Mouse (Mus musculus): ENCODE results near the gene Gm11172. TPM values are rescaled to one million over a fixed set of nuclear protein-coding genes. Genes with fewer than 3 reads are reported as not detected.

Gene Gm11172
- polyA plus RNA-seq, 1 experiment: not detected

DNA sequence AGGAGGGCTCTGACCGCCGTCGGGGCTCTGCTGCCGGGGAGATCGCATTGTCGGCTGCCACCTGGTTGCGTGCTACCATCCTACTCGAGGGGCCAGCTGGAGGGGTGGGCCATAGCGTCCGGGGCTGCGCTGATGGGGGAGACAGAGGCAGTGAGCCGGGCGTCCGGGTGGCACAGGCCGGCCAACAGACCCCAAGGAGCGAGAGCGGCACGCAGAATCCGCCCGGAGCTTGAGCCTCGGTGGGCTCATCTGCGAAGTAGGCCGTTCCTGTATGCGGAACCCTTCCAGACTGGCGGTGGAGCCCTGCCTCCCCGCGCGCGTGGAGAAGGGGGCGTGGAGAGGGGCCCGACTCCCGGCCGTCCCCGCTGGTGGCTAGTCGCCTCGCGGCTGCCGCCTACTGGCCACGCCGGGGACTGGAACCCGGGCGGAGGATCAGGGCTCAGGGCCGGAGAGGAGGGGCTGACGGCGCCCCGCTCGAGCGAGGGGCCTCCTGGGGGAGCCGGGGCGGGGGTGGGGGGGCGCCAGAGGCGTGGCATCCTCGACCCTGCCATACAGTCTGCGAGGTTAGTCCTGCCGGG is 27.8 kb upstream of the Gm11172 start:
- Histone ChIP-seq H3K4me1 (ENCODE audit: control insufficient read depth, insufficient read depth, low read length) (peaks cover 2% of the 10 kb centered on the region), H3K4me3 (replicated peaks; ENCODE audit: extremely low read depth, low read depth, low read length) (peak overlapping the region; percentile 96)
- DNase-seq: peak; percentile 91
- WGBS: under 1% methylated on average over 54 of the region's 55 CpGs
- peak; percentile 48; the same call in 1 of the 2 replicates for TF ChIP-seq CTCF (IDR thresholded peaks at IDR 0.05; ENCODE audit: insufficient read depth, low read length)
- TF ChIP-seq POLR2A (IDR thresholded peaks at IDR 0.05; ENCODE audit: borderline replicate concordance, extremely low read depth, low read depth, low read length): peak; percentile 44; the same call in 1 of the 2 replicates

DNA sequence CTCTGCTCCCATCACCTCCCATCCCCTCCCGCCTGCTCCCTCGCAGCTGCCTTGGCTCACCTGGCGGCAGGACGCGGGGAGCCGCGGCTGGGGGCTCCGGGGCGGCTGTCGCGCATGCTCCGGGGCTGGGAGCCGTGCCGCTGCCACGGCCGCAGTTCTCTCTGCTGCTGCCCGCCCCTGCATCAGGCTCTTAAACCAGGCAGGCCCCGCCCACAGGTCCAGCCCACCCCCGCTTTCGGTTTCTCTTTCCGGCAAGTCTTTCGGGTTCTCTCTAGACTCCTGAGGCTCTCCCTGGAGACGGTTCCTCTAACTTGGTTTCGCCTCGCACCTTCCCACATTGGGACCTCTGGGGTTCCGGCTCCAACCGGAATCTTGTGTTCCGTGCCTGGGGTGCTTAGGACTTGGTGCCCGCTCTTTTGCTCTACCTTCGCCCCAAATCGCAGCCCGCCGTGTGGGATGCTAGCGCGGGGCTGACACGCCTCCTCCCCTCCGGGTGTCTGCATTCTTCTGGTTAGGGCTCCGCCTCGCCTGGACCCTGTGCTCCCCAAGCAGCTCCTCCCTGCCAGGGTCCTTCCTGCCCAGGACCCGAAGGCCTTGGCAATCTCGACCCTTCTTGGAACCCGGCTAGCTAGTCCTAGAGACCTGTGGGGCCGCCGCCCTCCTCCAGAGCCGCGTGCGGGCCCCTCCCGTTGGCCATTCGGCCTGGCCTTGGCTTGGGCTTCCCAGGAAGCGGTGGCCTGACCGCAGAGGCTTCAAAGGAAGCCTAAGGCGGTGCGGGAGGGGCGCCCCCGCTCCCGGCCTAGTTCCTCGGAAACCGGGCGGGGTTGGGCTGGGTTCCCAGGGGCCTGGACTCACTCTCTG is 27.1 kb upstream of the Gm11172 start, which contains the start of gene Socs1:
TSS of gene Socs1 (minus strand) at position 166 of the 861 bp plus-strand sequence.
- H3K4me1 ChIP-seq (ENCODE audit: control insufficient read depth, insufficient read depth, low read length): peaks cover 2% of the 10 kb centered on the region
- TF ChIP-seq CTCF (IDR thresholded peaks at IDR 0.05; ENCODE audit: insufficient read depth, low read length): no peak
- peak; percentile 86 for TF ChIP-seq POLR2A (IDR thresholded peaks at IDR 0.05; ENCODE audit: borderline replicate concordance, extremely low read depth, low read depth, low read length)
- H3K4me3 ChIP-seq (replicated peaks; ENCODE audit: extremely low read depth, low read depth, low read length): peak within 1 kb of the TSS; percentile 96
- DNase-seq: peak; percentile 85
- under 1% methylated on average over 59 of the region's 59 CpGs for WGBS

DNA sequence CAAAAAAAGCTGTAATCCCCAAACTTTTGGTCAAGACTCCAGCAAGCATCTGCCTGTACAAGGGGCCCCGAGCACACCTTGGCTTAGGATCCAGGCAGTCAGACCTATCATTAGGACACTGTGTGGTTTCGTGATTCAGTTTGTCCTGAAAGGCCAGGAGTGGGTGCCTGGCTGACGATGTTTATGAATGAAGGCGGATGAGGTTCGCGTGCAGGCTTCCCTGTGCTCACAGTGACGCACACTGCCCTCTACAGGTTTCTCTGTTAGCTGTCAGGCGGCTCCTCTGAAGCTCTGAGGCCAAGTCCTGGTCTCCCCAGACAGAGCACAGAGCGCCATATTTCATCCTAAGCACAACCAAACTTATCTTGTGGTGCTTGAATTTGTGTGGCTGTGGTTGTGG is 26.4 kb upstream of the Gm11172 start:
- peak; percentile 13; the same call in 1 of the 2 replicates for TF ChIP-seq POLR2A (IDR thresholded peaks at IDR 0.05; ENCODE audit: borderline replicate concordance, extremely low read depth, low read depth, low read length)
- TF ChIP-seq CTCF (IDR thresholded peaks at IDR 0.05; ENCODE audit: insufficient read depth, low read length): peak; percentile 91
- peaks cover 2% of the 10 kb centered on the region for H3K4me1 ChIP-seq (ENCODE audit: control insufficient read depth, insufficient read depth, low read length)
- WGBS: under 1% methylated on average over 9 of the region's 9 CpGs
- H3K4me3 ChIP-seq (replicated peaks; ENCODE audit: extremely low read depth, low read depth, low read length): peak overlapping the region; percentile 96
- DNase-seq: peak; percentile 69

DNA sequence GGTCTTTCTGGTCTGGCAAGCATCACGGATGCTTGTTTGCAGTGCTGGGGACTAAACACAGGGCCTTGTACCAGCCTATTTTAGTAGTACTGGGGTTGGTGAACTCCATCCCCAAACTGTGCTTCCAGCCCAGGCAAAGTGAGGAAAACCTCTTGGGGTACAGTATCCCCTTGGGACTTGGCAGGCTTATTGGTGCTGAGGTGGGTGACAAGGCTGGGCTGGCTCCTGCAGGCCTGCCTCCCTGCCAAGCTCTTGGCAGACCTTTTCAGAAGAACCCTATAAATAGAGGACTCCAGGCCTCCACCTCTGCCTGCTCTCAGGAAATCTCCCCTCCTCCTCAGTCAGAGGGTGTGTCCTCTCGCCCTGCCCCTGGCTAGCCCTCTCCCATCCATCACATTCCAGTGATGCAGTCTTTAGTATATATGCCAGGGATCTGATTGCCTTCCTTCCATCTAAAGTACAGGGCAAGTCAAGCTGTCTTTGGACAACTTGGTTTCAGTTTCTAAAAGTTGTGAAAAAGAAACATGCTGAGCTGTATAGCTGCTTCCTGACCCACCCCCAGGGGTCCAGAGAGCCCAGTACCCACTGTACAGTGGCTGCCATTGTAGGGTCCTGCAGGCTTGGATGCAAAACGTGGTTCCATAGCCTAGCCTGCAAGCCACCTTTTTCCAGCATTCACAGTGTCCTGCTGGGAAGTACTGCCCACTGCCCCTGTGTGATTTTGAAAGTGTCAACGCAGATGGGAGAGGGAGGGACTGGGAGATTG is 25.8 kb upstream of the Gm11172 start:
- TF ChIP-seq POLR2A (IDR thresholded peaks at IDR 0.05; ENCODE audit: borderline replicate concordance, extremely low read depth, low read depth, low read length): no peak
- no peak for TF ChIP-seq CTCF (IDR thresholded peaks at IDR 0.05; ENCODE audit: insufficient read depth, low read length)
- DNase-seq: no peak
- WGBS: 40% methylated on average over 4 of the region's 4 CpGs

DNA sequence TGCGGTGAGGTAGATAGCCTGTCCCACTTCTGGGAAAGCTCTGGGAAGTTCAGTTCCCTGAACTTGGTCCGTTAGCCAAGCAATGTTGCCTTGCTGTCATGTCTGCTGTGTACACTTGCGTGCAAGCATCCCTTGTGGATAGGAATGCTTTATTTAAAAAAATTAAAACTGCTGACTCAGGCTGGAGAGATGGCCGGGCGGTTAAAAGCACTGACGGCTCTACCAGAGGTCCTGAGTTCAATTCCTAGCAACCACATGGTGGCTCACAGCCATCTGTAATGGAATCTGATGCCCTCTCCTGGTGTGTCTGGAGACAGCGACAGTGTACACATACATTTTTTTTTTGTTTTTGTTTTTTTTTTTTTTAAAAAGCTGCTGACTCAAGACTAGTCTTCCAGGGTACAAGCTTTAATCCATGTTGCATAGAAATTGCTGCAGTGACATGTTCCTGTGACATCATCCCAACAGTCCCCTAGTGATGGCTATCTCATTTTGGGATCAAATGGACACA is 25.1 kb upstream of the Gm11172 start:
- H3K4me1 ChIP-seq (ENCODE audit: control insufficient read depth, insufficient read depth, low read length): peaks cover 2% of the 10 kb centered on the region
- 70% methylated on average over 7 of the region's 7 CpGs for WGBS
- DNase-seq: no peak
- TF ChIP-seq POLR2A (IDR thresholded peaks at IDR 0.05; ENCODE audit: borderline replicate concordance, extremely low read depth, low read depth, low read length) (no peak), CTCF (IDR thresholded peaks at IDR 0.05; ENCODE audit: insufficient read depth, low read length) (no peak)
- H3K4me3 ChIP-seq (replicated peaks; ENCODE audit: extremely low read depth, low read depth, low read length): no peak overlapping the region

More for the DNA sequence above, 25.8 kb upstream of the Gm11172 start:
- Histone ChIP-seq H3K4me1 (ENCODE audit: control insufficient read depth, insufficient read depth, low read length) (peaks cover 2% of the 10 kb centered on the region), H3K4me3 (replicated peaks; ENCODE audit: extremely low read depth, low read depth, low read length) (no peak overlapping the region)

DNA sequence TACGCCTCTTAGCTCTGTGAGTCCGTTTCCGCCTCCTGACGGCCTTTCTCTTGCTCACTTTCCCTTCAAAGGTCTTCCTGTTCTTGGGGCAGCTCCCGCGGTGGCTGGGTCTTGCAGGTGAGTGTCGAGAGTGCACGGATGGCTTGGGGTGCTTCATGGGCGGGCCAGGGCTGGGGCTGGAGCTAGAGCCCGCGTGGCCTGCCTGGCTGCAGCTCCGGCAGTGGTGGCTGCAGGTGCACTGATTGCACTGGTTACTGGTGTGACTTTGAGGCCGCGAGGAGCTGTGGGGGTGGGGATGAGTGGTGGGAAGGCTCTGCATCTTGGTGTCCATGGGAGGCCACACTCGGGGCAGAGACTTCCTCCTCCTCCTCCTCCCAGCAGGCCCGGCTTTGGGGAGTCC is 24.4 kb upstream of the Gm11172 start, which contains the start of gene Tnp2:
TSS of gene Tnp2 (minus strand) at position 390 of the 400 bp plus-strand sequence.
- no peak within 1 kb of the TSS for H3K4me3 ChIP-seq (replicated peaks; ENCODE audit: extremely low read depth, low read depth, low read length)

DNA sequence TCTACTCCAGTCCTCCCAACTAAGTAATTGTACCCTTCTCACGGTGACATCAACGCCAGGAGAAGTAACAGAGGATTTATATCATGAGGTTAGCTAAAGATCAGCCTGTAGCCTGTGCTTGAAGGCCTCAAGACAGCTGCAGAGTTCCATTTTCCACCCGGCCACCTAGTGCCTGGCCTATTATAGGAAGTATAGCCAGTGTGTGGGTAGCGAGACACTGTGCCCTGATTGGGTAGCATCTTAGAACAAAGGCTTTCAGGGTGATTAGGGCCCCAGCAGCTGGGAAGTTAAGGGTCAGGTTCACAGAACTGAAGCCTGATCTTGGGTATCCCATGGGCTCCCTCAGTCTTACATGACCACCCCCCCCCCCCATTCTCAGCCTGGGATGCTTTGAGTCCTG is 23.8 kb upstream of the Gm11172 start:
- TF ChIP-seq CTCF (IDR thresholded peaks at IDR 0.05; ENCODE audit: insufficient read depth, low read length): no peak
- no peak for TF ChIP-seq POLR2A (IDR thresholded peaks at IDR 0.05; ENCODE audit: borderline replicate concordance, extremely low read depth, low read depth, low read length)
- Histone ChIP-seq H3K4me1 (ENCODE audit: control insufficient read depth, insufficient read depth, low read length) (peaks cover 2% of the 10 kb centered on the region; the same call in 1 of the 2 replicates), H3K4me3 (replicated peaks; ENCODE audit: extremely low read depth, low read depth, low read length) (no peak overlapping the region)
- WGBS: 80% methylated on average over 4 of the region's 4 CpGs
- DNase-seq: no peak

More for the DNA sequence above, 24.4 kb upstream of the Gm11172 start, which contains the start of gene Tnp2:
- no peak for TF ChIP-seq POLR2A (IDR thresholded peaks at IDR 0.05; ENCODE audit: borderline replicate concordance, extremely low read depth, low read depth, low read length)
- TF ChIP-seq CTCF (IDR thresholded peaks at IDR 0.05; ENCODE audit: insufficient read depth, low read length): no peak
- peaks cover 2% of the 10 kb centered on the region; the same call in 1 of the 2 replicates for H3K4me1 ChIP-seq (ENCODE audit: control insufficient read depth, insufficient read depth, low read length)
- no peak for DNase-seq
- 67% methylated on average over 16 of the region's 16 CpGs for WGBS

DNA sequence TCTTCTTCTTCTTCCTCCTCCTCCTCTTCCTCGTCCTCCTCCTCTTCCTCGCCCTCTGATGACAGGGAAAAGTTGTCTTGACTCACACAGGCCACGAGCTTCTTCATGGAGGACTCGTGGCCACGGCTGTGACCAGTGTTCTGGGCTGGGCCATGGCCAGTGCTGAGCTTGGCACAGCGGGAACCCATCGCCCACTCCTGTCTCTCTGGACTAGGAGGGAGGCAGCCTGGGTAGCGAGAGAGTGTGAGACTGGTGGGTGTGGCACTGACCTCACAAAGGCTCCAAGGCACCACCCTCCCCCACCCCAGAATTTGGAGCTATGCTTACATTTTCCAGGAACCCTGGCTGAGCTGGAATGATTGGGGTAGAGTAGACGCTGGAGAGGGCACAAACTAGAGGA is 22.0 kb upstream of the Gm11172 start, which contains the start of gene Prm3:
TSS of gene Prm3 (minus strand) at position 213 of the 400 bp plus-strand sequence.
- Histone ChIP-seq H3K4me1 (ENCODE audit: control insufficient read depth, insufficient read depth, low read length) (peaks cover 2% of the 10 kb centered on the region; the same call in 1 of the 2 replicates), H3K4me3 (replicated peaks; ENCODE audit: extremely low read depth, low read depth, low read length) (no peak within 1 kb of the TSS)
- WGBS: 77% methylated on average over 9 of the region's 9 CpGs
- TF ChIP-seq CTCF (IDR thresholded peaks at IDR 0.05; ENCODE audit: insufficient read depth, low read length) (no peak), POLR2A (IDR thresholded peaks at IDR 0.05; ENCODE audit: borderline replicate concordance, extremely low read depth, low read depth, low read length) (no peak)
- no peak for DNase-seq
